Mouse (Mus musculus): ENCODE results near the gene Gm20661. TPM values are rescaled to one million over a fixed set of nuclear protein-coding genes. Genes with fewer than 3 reads are reported as not detected.

Gene Gm20661
- polyA plus RNA-seq, 1 experiment: 5.5 TPM

GRCm38 (mm10) chr9:108017127-108017526 is 34.3 kb downstream of the Gm20661 start:
- no peak overlapping the region for H3K4me3 ChIP-seq (replicated peaks; ENCODE audit: extremely low read depth, low read depth, low read length)
- TF ChIP-seq CTCF (IDR thresholded peaks at IDR 0.05; ENCODE audit: insufficient read depth, low read length) (no peak), POLR2A (IDR thresholded peaks at IDR 0.05; ENCODE audit: borderline replicate concordance, extremely low read depth, low read depth, low read length) (no peak)

GRCm38 (mm10) chr9:108020741-108021140 is 37.9 kb downstream of the Gm20661 start:
- no peak for TF ChIP-seq CTCF (IDR thresholded peaks at IDR 0.05; ENCODE audit: insufficient read depth, low read length)
- no peak for TF ChIP-seq POLR2A (IDR thresholded peaks at IDR 0.05; ENCODE audit: borderline replicate concordance, extremely low read depth, low read depth, low read length)
- Histone ChIP-seq H3K4me1 (ENCODE audit: control insufficient read depth, insufficient read depth, low read length) (peaks cover 7% of the 10 kb centered on the region; the same call in 1 of the 2 replicates), H3K4me3 (replicated peaks; ENCODE audit: extremely low read depth, low read depth, low read length) (no peak overlapping the region)
- DNase-seq: no peak
- 69% methylated on average over 1 of the region's 1 CpGs for WGBS

More at GRCm38 (mm10) chr9:108017127-108017526, 34.3 kb downstream of the Gm20661 start:
- 68% methylated on average over 3 of the region's 3 CpGs for WGBS
- peaks cover 7% of the 10 kb centered on the region; the same call in 1 of the 2 replicates for H3K4me1 ChIP-seq (ENCODE audit: control insufficient read depth, insufficient read depth, low read length)
- DNase-seq: no peak

- Histone ChIP-seq H3K4me3 (replicated peaks; ENCODE audit: extremely low read depth, low read depth, low read length) (no peak overlapping the region), H3K4me1 (ENCODE audit: control insufficient read depth, insufficient read depth, low read length) (peaks cover 7% of the 10 kb centered on the region; the same call in 1 of the 2 replicates)
- 83% methylated on average over 3 of the region's 3 CpGs for WGBS
- TF ChIP-seq CTCF (IDR thresholded peaks at IDR 0.05; ENCODE audit: insufficient read depth, low read length) (no peak), POLR2A (IDR thresholded peaks at IDR 0.05; ENCODE audit: borderline replicate concordance, extremely low read depth, low read depth, low read length) (no peak)
- DNase-seq: no peak
Measured at GRCm38 (mm10) chr9:108023216-108023615, 40.4 kb downstream of the Gm20661 start.

GRCm38 (mm10) chr9:108026584-108026983 is 43.7 kb downstream of the Gm20661 start:
- 82% methylated on average over 3 of the region's 3 CpGs for WGBS
- no peak for TF ChIP-seq POLR2A (IDR thresholded peaks at IDR 0.05; ENCODE audit: borderline replicate concordance, extremely low read depth, low read depth, low read length)
- no peak for TF ChIP-seq CTCF (IDR thresholded peaks at IDR 0.05; ENCODE audit: insufficient read depth, low read length)
- Histone ChIP-seq H3K4me3 (replicated peaks; ENCODE audit: extremely low read depth, low read depth, low read length) (no peak overlapping the region), H3K4me1 (ENCODE audit: control insufficient read depth, insufficient read depth, low read length) (no peaks in the 10 kb centered on the region)
- DNase-seq: no peak

- WGBS: over 99% methylated on average over 3 of the region's 3 CpGs
- DNase-seq: no peak
- no peaks in the 10 kb centered on the region for H3K4me1 ChIP-seq (ENCODE audit: control insufficient read depth, insufficient read depth, low read length)
- TF ChIP-seq CTCF (IDR thresholded peaks at IDR 0.05; ENCODE audit: insufficient read depth, low read length) (no peak), POLR2A (IDR thresholded peaks at IDR 0.05; ENCODE audit: borderline replicate concordance, extremely low read depth, low read depth, low read length) (no peak)
- H3K4me3 ChIP-seq (replicated peaks; ENCODE audit: extremely low read depth, low read depth, low read length): no peak overlapping the region
Measured at GRCm38 (mm10) chr9:108027867-108028266, 45.0 kb downstream of the Gm20661 start.

- DNase-seq: no peak
- Histone ChIP-seq H3K4me1 (ENCODE audit: control insufficient read depth, insufficient read depth, low read length) (no peaks in the 10 kb centered on the region), H3K4me3 (replicated peaks; ENCODE audit: extremely low read depth, low read depth, low read length) (no peak overlapping the region)
- TF ChIP-seq POLR2A (IDR thresholded peaks at IDR 0.05; ENCODE audit: borderline replicate concordance, extremely low read depth, low read depth, low read length) (no peak), CTCF (IDR thresholded peaks at IDR 0.05; ENCODE audit: insufficient read depth, low read length) (no peak)
- WGBS: 89% methylated on average over 5 of the region's 5 CpGs
Measured at GRCm38 (mm10) chr9:108032126-108032525, 49.3 kb downstream of the Gm20661 start.

- Histone ChIP-seq H3K4me3 (replicated peaks; ENCODE audit: extremely low read depth, low read depth, low read length) (no peak overlapping the region), H3K4me1 (ENCODE audit: control insufficient read depth, insufficient read depth, low read length) (no peaks in the 10 kb centered on the region)
- TF ChIP-seq POLR2A (IDR thresholded peaks at IDR 0.05; ENCODE audit: borderline replicate concordance, extremely low read depth, low read depth, low read length) (no peak), CTCF (IDR thresholded peaks at IDR 0.05; ENCODE audit: insufficient read depth, low read length) (peak; percentile 39; the same call in 1 of the 2 replicates)
- DNase-seq: no peak
- WGBS: 87% methylated on average over 2 of the region's 2 CpGs
Measured at GRCm38 (mm10) chr9:108035331-108036156, 52.7 kb downstream of the Gm20661 start.

Other genes with a start within 250 kb of the Gm20661 start
- gene Rbm5, start 212.1 kb upstream of the Gm20661 start, polyA plus RNA-seq (2012; rRNA removed): 54.0 and 77.1 TPM in 2 replicates
- gene Rbm6, start 109.8 kb upstream of the Gm20661 start, polyA plus RNA-seq (2012; rRNA removed): 13.0 and 19.0 TPM in 2 replicates
- 29.4 and 31.7 TPM in 2 replicates for gene Mon1a, start 94.9 kb upstream of the Gm20661 start, polyA plus RNA-seq (2012; rRNA removed)
- gene Mst1r, start 76.2 kb upstream of the Gm20661 start, polyA plus RNA-seq (2012; rRNA removed): 17.8 and 27.4 TPM in 2 replicates
- gene Actl11, start 54.6 kb upstream of the Gm20661 start, polyA plus RNA-seq (2012; rRNA removed): not detected in 2 replicates
- 0.06 and 0.09 TPM in 2 replicates for gene Camkv, start 47.4 kb upstream of the Gm20661 start, polyA plus RNA-seq (2012; rRNA removed)
- gene Traip, start 32.9 kb upstream of the Gm20661 start, polyA plus RNA-seq (2012; rRNA removed): 0.79 and 0.93 TPM in 2 replicates
- gene Uba7, start 7.6 kb upstream of the Gm20661 start, polyA plus RNA-seq (2012; rRNA removed): 94.0 and 124 TPM in 2 replicates
- gene Inka1, start 2.8 kb downstream of the Gm20661 start, polyA plus RNA-seq (2012; rRNA removed): 23.1 and 26.6 TPM in 2 replicates
- 72.3 and 89.2 TPM in 2 replicates for gene Cdhr4, start 9.4 kb downstream of the Gm20661 start, polyA plus RNA-seq (2012; rRNA removed)
- gene Gm20662, start 13.3 kb downstream of the Gm20661 start, polyA plus RNA-seq (2012; rRNA removed): 6.3 and 11.5 TPM in 2 replicates
- 116 and 132 TPM in 2 replicates for gene Ip6k1, start 19.4 kb downstream of the Gm20661 start, polyA plus RNA-seq (2012; rRNA removed)
- 14.6 and 20.3 TPM in 2 replicates for gene Gmppb, start 66.2 kb downstream of the Gm20661 start, polyA plus RNA-seq (2012; rRNA removed)
- gene Amigo3, start 70.1 kb downstream of the Gm20661 start, polyA plus RNA-seq (2012; rRNA removed): 2.3 and 3.2 TPM in 2 replicates
- gene Mst1, start 97.4 kb downstream of the Gm20661 start, polyA plus RNA-seq (2012; rRNA removed): 1.5 and 2.5 TPM in 2 replicates
- 78.6 and 88.0 TPM in 2 replicates for gene Rnf123, start 100.3 kb downstream of the Gm20661 start, polyA plus RNA-seq (2012; rRNA removed)
- gene Apeh, start 111.5 kb downstream of the Gm20661 start, polyA plus RNA-seq (2012; rRNA removed): 64.7 and 74.8 TPM in 2 replicates
- gene Bsn, start 207.3 kb downstream of the Gm20661 start, polyA plus RNA-seq (2012; rRNA removed): 0.74 and 0.95 TPM in 2 replicates